Mouse (Mus musculus) cerebellum, adult 8-10 months (tissue): Measurements from ENCODE around the gene Lrrc38.

Experiments used
- DNase-seq: peaks from one replicate; pipeline ENCODE4 v3.0.0; 2022

Lrrc38 gene

GRCm38 (mm10) chr4:143352301-143352700 is 2.7 kb downstream of the Lrrc38 start:
- DNase-seq = no peak

DNA sequence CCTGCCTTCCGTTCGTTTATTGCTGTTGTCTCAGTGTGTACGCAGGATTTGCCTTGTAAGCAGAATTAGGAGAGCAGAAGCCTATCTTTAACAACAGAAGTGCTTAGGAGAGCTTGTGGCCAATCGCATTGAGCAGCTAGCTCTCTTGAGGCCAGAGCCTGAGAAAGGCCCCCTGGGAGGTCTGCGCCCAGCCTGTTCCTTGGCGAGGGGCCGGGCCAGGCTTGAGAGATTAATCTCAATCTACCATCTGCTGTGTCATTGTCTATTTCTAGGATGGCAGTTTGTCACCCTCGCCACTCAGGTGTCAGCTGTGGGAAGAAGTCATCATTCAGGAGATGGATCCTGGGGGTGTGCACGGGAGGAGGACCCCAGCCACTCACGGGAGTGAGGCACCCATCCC is 12.0 kb downstream of the Lrrc38 start:
- DNase-seq = no peak

GRCm38 (mm10) chr4:143366415-143367041 is 17.0 kb downstream of the Lrrc38 start:
- DNase-seq = no peak

- DNase-seq = no peak
Observed at GRCm38 (mm10) chr4:143379480-143379879, 29.9 kb downstream of the Lrrc38 start.

DNA sequence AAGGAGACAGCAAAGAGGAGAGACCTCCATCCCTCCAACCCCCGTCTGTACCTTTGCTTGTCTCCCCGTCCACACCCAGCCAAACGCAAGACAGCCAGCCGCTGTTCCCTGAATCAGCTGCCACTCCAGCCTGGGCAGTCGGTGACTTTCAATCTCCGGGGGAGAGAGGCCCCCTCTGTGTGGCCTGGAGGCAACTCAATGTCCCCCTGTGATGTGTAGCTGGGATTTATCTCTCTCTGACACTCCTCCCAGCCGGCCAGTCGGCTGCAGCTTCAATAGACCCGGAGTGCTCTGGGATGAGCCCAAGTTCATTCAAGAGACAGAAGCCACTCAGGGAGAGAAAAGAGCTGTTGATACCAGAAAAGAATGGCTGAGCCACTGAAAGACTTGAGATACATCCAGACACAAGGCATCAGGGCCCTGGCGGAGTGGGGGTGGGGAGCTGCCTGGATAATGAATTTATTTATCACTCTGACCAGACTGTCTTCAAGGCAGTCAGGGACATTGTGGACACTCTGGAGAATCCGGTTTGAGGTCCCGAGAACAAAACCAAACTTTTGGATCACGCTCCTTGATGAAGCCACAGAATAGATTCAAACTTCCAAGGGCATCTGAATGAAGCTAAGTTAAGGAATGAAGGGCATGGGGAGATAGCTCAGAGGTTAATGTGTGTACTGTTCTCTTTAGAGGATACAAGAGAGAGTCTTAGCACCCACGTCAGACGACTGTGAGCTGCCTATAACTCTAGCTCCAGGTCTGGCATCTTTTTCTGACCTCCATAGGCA is 30.6 kb downstream of the Lrrc38 start:
- peak; percentile 8 for DNase-seq

- DNase-seq = peak; percentile 29
Observed at GRCm38 (mm10) chr4:143380716-143381004, 31.1 kb downstream of the Lrrc38 start.

GRCm38 (mm10) chr4:143382163-143382562 is 32.6 kb downstream of the Lrrc38 start:
- DNase-seq = peak; percentile 11

- DNase-seq = no peak
Observed at GRCm38 (mm10) chr4:143383646-143384045, 34.1 kb downstream of the Lrrc38 start.

GRCm38 (mm10) chr4:143388955-143389702 is 39.6 kb downstream of the Lrrc38 start:
- no peak for DNase-seq

DNA sequence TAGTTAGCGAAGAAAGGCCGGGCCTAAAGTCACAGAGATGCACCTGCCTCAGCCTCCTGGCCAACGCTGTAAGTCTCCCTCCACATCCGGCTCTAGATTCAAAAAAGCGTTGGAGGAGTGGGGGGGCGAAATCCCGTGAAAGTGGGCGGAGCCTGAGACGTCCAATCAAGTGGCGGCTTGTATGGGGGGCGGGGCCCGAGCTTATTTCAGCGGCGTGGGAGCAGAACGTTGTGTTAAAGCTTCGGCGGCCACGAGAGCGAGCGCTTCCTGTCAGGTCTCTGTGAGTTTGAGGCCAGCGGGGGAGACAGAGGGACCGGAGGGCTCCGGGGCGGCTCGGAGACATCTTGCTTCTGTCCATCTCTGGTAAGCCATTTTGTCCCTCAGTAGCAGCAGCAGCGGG is 44.6 kb downstream of the Lrrc38 start, which contains the start of gene Pramel1:
TSS of gene Pramel1 (plus strand) at position 248 of the 400 bp plus-strand sequence.
- DNase-seq = no peak

DNA sequence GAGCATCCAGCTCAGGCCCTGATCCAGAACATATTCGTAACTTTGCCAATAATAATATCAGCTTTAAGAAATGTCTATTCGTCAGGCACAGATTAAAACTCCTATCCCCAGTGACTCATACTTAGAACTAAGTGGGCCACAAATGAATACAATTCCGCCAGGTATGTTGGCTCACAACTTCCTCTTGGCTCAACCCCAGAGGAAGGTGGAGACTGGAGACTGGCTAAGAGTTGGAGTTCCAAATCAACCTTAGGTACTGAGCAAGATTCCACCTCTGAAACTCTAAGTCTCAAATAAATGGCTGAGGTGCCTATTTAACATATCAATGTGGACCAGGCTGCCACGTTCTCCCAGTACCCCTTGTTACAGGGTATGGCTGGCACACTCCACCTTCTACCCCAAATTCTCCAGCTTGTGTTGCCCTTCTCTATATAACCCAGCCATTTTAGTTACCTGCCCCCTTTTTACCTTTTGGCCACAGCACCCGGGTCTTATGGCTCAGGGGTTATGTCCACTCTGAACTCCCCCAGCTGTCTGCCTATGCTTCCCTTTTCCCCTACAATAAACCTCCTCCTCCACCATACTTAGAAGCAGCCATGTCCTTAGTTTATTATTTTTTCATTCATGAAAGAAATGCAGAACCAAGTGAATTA is 62.1 kb downstream of the Lrrc38 start:
- peak; percentile 28 for DNase-seq

DNA sequence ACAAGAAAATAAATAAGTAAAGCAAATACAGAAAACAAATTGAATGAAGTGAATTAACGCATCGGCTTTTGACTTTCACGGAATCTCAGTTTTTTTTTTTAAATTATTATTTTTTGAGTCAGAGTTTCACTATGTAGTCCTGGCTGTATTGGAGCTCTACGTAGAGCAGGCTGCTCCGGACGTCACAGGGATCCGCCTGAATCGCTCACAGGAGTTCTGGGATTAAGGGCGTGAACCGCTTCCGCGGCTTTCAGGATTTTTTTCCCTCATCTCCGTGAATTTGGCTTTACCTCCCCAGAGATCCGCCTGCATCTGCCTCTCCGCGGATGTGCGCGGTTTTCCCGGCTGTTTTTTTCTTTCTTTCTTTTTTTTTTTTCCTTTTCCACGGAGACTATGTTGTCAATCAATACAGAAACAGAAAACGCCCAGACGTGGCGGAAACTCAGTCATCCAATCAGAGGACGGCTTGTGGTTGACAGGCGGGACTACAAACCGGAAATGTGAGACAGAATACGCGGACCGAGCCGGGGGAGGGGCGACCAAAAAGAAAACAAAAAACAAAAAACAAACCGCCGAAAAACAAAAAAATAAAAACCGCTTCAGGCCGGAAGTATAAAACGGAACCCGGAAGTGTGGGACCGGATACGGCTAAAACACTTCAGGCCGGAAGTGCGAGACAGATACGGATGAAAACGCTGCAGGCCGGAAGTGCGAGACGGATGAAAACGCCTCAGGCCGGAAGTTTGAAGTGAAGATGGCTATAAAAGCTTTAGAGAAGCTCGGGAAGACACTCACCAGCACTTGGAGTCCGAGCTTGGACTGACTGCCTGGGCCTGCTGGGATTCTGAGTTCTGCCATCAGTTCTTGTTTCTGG is 62.9 kb downstream of the Lrrc38 start, which contains the start of gene Pramef8:
TSS of gene Pramef8 (plus strand) at position 208 of the 874 bp plus-strand sequence.
- peak; percentile 87 for DNase-seq

DNA sequence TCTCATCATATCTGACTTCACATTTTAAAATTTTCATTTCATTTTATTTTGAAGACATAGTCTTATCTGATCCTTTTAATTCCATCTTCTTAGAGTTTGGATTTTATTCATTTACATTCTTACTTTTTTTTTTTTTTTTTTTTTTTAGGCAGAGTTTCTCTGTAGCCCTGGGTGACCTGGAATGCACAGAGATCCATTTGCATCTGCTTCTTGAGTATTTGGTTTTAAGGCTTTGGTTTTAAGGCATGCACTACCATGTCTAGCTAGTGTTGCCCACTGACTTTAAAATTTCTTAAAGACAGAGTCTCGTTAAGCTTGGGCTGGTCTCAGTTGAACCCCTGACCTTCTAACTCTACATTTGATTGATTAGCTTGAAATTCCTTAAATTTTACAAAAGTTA is 64.1 kb downstream of the Lrrc38 start:
- no peak for DNase-seq

DNA sequence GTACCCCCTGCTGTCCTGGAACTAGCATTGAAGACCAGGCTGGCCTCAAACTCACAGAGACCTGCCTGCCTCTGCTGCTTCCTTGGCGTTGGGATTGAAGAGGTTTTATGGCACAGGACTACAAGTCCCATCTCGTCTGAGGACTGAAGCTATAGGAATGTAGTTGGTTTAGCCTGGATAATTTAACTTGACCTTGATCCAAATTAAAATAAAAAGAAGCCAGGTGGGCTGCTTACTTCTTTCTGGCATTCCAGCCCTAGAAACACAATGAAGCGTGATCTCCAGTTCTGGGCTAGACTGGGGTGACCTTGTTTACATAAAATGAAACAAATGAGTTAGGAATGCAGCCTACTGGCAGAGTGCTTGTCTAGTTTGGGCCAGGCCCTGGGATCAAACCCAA is 64.6 kb downstream of the Lrrc38 start:
- DNase-seq = no peak
